Mouse (Mus musculus) heart, embryonic 12.5 days (tissue): Measurements from ENCODE around the gene AC140267.1. TPM values are rescaled to one million over a fixed set of nuclear protein-coding genes. Genes with fewer than 3 reads are reported as not detected.

Experiments
- ATAC-seq: fragments of 200-750 bp; cut with Nextera tagmentation; 2 replicates; pipeline ENCODE4 v1.8.0; 2017; ENCODE audit warnings: moderate TSS enrichment, moderate library complexity; ENCODE audit not compliant: insufficient number of reproducible peaks, low FRiP score
- H3K27ac ChIP-seq: fragments of 300-500 bp; sonication (generic); 2 replicates; pipeline ENCODE4 v1.5.1; 2016; ENCODE audit warnings: mild to moderate bottlenecking, moderate library complexity; ENCODE audit not compliant: poor library complexity, severe bottlenecking
- H3K27me3 ChIP-seq: fragments of 300-500 bp; sonication (generic); replicated peaks from 2 replicates; pipeline ENCODE4 v1.6.1; 2016; ENCODE audit warnings: mild to moderate bottlenecking, moderate library complexity
- H3K36me3 ChIP-seq: fragments of 300-500 bp; sonication (generic); 2 replicates; pipeline ENCODE4 v1.6.1; 2016; ENCODE audit warnings: mild to moderate bottlenecking, moderate library complexity
- H3K4me1 ChIP-seq: fragments of 300-500 bp; sonication (generic); replicated peaks from 2 replicates; pipeline ENCODE4 v1.6.1; 2016; ENCODE audit warnings: mild to moderate bottlenecking
- H3K4me2 ChIP-seq: fragments of 300-500 bp; sonication (generic); 2 replicates; pipeline ENCODE4 v1.6.1; 2016; ENCODE audit warnings: mild to moderate bottlenecking, moderate library complexity
- H3K4me3 ChIP-seq: fragments of 300-500 bp; sonication (generic); 2 replicates; pipeline ENCODE4 v1.5.1; 2016; ENCODE audit warnings: mild to moderate bottlenecking
- H3K9ac ChIP-seq: fragments of 300-500 bp; sonication (generic); 2 replicates; pipeline ENCODE4 v1.6.1; 2016; ENCODE audit warnings: mild to moderate bottlenecking, moderate library complexity
- H3K9me3 ChIP-seq: fragments of 300-500 bp; sonication (generic); replicated peaks from 2 replicates; pipeline ENCODE4 v1.6.1; 2016; ENCODE audit warnings: mild to moderate bottlenecking, moderate library complexity
- WGBS: fragments of 180-500 bp; shearing (Covaris S2); methylation state at CpG from one replicate; pipeline ENCODE4 v1.1.7; 2016; 5-methylcytosine and 5-hydroxymethylcytosine counted together
- polyA plus RNA-seq: library from polyadenylated mRNA; unstranded; fragments of >200 nt; fragmentation: Nextera tagmentation; extraction: Ambion mirVana; gene quantifications from 2 replicates; pipeline ENCODE4 v1.2.1, GENCODE M21; 2016

Gene AC140267.1
- polyA plus RNA-seq, 1 experiment from 2014 or later = 4.0 TPM

DNA sequence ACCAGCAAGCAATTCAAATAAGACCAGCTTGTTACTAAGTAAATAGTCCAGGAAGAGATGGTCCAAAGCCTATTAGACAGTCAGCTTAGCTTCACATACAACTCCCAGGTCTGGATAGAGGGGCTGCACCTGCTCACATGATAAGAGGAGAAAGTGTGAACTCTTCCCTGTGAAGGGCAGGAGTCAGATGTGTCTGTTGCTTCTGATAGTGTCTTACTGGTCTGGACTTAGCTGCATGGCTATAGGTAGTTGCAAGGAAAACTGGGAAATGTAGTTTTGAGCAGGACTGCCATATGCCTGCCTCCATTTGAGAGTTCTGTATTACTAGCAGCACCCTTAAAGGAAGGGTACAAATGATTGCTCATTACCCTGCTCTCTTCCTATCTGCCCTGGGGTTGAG lies 21.9 kb upstream of the AC140267.1 start:
- Histone ChIP-seq H3K4me1 (no peaks in the 10 kb centered on the region), H3K9ac (no peak overlapping the region), H3K4me2 (no peak overlapping the region), H3K36me3 (no peaks in the 10 kb centered on the region), H3K27me3 (peaks cover 12% of the 10 kb centered on the region), H3K9me3 (no peaks in the 10 kb centered on the region), H3K4me3 (no peak overlapping the region), H3K27ac (no peak overlapping the region)
- ATAC-seq = no peak

DNA sequence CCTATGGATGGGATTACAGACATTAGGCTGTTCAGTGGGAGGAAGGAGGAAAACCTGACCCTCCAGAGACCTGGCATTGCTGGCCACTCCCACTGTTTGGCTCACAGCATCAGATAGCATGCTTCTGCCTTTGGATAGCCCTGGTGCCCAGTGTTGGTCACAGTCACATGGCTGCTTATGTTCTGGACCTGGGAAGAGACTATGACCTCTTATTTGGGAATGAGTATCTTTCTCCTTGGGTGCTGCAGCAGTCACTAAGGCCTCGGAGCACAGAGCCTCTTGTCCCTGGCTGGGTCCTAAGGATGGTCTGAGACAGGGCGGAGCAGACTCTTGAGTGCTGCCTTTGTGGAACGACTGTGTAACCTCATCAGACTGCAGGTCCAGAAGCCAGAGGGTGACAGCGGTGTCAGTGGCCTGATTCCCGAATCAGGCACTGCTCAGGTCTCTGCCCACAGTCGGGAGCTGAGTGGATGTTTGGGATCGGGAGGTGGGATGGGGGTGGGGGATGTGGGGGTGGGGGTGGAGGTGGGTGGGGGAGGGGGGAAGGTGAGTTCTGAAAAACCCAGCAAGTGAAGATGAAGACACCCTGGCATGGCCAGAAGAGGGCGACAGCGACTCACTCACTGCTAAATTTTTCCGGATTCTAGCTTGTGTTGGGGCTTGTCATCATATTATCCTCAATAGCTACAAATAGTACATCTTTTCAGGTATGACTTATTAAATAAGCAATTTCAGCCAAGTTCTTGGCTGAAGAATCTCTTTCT lies 19.7 kb upstream of the AC140267.1 start:
- Histone ChIP-seq H3K36me3 (no peaks in the 10 kb centered on the region), H3K9ac (no peak overlapping the region), H3K27ac (no peak overlapping the region), H3K9me3 (no peaks in the 10 kb centered on the region), H3K27me3 (peaks cover 8% of the 10 kb centered on the region), H3K4me1 (peaks cover 8% of the 10 kb centered on the region), H3K4me3 (no peak overlapping the region), H3K4me2 (no peak overlapping the region)
- WGBS = 13% methylated on average over 10 of the region's 10 CpGs
- 0 out of 2 replicates have a peak, but pooled peaks have one; percentile 17 for ATAC-seq

DNA sequence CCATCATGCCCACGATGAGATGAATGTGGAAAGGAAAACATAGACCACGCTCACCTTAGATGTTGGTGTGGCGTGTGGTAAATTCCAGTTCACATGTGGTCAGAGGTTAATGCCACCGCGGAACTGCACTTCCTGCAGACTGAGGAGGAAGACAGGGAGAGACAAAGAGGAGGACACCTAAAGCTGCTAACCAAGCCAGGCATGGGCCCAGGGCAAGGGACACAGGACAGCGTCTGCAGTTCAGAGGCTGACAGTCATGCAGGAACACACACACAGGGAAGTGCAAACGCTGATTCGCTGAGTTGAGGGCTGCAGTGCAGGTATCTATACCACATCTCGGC lies 19.2 kb upstream of the AC140267.1 start:
- Histone ChIP-seq H3K4me1 (peaks cover 8% of the 10 kb centered on the region), H3K4me2 (no peak overlapping the region), H3K9me3 (no peaks in the 10 kb centered on the region), H3K9ac (no peak overlapping the region), H3K27ac (no peak overlapping the region), H3K27me3 (peaks cover 8% of the 10 kb centered on the region), H3K36me3 (no peaks in the 10 kb centered on the region), H3K4me3 (no peak overlapping the region)
- no peak for ATAC-seq
- 56% methylated on average over 9 of the region's 9 CpGs for WGBS

DNA sequence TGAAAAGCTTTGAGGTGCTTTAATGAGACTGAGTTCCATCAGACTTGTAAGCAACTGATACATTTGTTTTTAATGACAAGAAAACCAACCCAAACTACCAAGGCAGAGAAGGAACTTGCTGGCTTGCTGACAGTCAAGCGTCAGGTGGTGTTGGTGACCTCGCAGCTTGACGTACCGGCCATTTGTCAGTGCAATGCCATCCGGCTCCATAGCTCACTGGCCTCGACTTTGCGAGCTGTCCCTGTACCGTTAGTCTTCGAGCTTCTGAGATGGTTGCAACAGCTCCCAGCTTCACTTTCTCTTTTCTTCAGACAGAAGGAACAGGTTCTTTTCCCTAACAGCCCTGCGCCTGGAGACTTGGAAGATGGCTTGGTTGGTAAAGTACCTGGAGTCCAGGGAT lies 18.2 kb upstream of the AC140267.1 start:
- ATAC-seq = no peak
- H3K4me3 ChIP-seq = no peak overlapping the region
- no peak overlapping the region for H3K4me2 ChIP-seq
- no peaks in the 10 kb centered on the region for H3K9me3 ChIP-seq
- H3K27me3 ChIP-seq = peaks cover under 1% of the 10 kb centered on the region; the same call in 1 of the 2 replicates
- WGBS = 78% methylated on average over 10 of the region's 10 CpGs
- H3K9ac ChIP-seq = no peak overlapping the region
- H3K4me1 ChIP-seq = peaks cover 8% of the 10 kb centered on the region
- no peak overlapping the region for H3K27ac ChIP-seq
- H3K36me3 ChIP-seq = no peaks in the 10 kb centered on the region

DNA sequence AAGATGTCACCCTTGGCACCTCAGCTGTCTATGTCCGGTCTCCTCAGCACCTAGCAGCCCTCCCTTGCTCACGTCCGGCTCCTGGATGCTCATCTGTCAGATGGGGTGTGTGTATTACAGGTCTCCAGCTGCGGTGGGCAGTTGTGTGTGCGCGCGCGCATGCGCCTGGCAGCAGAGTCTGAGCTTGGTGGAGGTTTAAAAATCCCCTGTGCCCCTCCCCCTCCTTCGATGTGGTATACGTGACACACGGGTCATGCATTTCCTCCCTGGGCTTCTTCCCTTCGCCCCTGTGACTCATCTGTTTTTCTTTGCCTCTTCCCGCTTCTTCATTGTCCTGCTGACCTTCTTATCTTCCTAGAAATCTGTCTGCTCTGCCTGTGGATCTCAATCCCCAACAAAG lies 16.4 kb upstream of the AC140267.1 start:
- WGBS = 25% methylated on average over 14 of the region's 14 CpGs
- Histone ChIP-seq H3K36me3 (no peaks in the 10 kb centered on the region), H3K4me2 (peak overlapping the region; percentile 45), H3K27me3 (no peaks in the 10 kb centered on the region; the same call in 1 of the 2 replicates), H3K4me1 (peaks cover 20% of the 10 kb centered on the region), H3K4me3 (no peak overlapping the region), H3K9ac (0 out of 2 replicates have a peak overlapping the region, but pooled peaks have one; percentile 19), H3K27ac (no peak overlapping the region), H3K9me3 (no peaks in the 10 kb centered on the region)
- ATAC-seq = peak; percentile 49; the same call in 1 of the 2 replicates

DNA sequence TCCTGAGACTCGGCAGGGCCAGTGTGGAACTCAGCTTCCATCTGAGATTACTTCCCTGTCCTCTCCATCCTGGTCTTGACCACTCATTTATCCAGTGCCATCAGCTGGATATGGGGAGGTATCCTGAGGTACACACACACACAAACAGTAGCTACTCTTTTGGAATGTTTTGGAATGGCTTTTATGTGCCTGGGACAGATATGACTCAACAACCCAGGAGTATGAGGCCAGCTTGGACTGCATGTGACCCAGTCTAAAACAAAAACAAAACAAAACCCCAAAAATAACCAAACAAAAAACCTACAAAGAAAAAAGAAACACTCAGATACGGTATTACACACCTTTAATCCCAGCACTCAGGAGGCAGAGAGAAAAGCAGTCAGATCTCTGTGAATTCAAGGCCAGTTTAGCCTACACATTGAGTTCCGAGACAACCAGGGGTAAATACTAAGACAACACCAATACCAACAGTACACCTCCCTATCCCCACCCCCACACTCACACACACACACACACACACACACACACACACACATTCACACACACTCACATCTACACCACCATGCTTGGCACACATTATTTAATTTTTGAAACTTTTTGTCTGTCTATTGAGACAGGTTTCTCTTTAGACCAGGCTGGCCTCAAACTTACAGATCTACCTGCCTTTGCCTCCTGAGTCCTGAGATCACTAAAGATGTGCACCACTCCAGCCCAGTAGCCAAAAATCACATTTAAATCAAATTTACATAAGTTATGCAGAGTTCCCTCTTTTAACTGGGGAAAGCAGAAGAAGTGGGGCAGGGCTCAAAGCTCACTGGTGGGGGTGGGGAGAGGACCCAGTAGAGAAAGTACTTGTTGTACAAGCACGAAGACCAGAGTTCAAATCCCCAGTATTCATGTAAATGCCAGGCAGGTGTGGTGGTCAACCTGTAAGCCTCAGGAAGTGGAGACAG lies 15.7 kb upstream of the AC140267.1 start:
- H3K27ac ChIP-seq = no peak overlapping the region
- peak overlapping the region; percentile 45 for H3K4me2 ChIP-seq
- H3K4me1 ChIP-seq = peaks cover 20% of the 10 kb centered on the region
- H3K4me3 ChIP-seq = no peak overlapping the region
- no peaks in the 10 kb centered on the region for H3K27me3 ChIP-seq
- no peaks in the 10 kb centered on the region for H3K36me3 ChIP-seq
- no peak; the same call in 1 of the 2 replicates for ATAC-seq
- WGBS = 58% methylated on average over 4 of the region's 4 CpGs
- H3K9ac ChIP-seq = 0 out of 2 replicates have a peak overlapping the region, but pooled peaks have one; percentile 19
- no peaks in the 10 kb centered on the region for H3K9me3 ChIP-seq

DNA sequence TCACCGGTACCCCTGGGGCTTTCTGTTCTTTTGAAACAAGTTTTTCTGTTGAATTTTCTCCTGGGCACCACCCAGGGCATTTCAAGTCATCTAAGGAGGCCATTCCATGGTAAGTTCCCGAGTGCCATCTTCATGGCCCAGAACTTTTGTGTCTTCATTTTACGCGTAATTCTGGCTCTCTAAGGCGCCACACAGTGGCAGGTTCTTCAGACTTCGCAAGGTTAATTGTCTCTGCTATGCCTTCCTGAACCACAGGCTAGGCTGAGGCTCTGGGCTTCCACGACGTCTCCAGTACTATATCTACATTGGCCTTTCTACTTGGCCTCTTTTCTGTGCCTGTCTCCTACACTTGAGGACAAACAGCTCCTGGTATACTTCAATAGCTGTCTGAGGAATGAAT lies 14.6 kb upstream of the AC140267.1 start:
- Histone ChIP-seq H3K9ac (no peak overlapping the region), H3K9me3 (no peaks in the 10 kb centered on the region), H3K27me3 (no peaks in the 10 kb centered on the region), H3K27ac (no peak overlapping the region), H3K4me1 (peaks cover 20% of the 10 kb centered on the region), H3K36me3 (no peaks in the 10 kb centered on the region), H3K4me2 (no peak overlapping the region), H3K4me3 (no peak overlapping the region)
- WGBS = 57% methylated on average over 8 of the region's 8 CpGs
- no peak for ATAC-seq

DNA sequence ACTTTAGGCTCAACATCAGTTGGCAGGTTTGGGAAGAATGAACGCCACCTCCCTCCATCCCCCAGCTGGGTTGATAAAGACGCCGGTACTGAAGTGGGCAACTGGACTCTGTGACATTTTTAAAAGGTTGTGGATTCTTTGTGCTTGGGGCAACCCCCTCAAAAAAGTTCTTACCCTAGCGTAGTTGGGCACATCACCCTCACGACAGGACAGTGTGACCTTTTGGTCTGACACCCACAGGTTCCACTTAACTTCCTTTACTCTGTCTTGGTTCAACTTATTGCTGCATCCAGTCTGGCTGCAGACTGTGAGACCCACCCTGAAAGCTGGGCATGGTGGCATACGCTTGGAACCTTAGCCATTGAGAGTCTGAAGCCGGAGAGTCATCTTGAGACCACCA lies 11.9 kb upstream of the AC140267.1 start:
- 57% methylated on average over 7 of the region's 7 CpGs for WGBS
- no peak overlapping the region for H3K9ac ChIP-seq
- no peak overlapping the region for H3K27ac ChIP-seq
- H3K9me3 ChIP-seq = no peaks in the 10 kb centered on the region
- H3K27me3 ChIP-seq = no peaks in the 10 kb centered on the region
- no peak overlapping the region for H3K4me3 ChIP-seq
- H3K36me3 ChIP-seq = no peaks in the 10 kb centered on the region
- peak overlapping the region; percentile 7; the same call in 1 of the 2 replicates for H3K4me2 ChIP-seq
- H3K4me1 ChIP-seq = peaks cover 20% of the 10 kb centered on the region
- ATAC-seq = no peak

DNA sequence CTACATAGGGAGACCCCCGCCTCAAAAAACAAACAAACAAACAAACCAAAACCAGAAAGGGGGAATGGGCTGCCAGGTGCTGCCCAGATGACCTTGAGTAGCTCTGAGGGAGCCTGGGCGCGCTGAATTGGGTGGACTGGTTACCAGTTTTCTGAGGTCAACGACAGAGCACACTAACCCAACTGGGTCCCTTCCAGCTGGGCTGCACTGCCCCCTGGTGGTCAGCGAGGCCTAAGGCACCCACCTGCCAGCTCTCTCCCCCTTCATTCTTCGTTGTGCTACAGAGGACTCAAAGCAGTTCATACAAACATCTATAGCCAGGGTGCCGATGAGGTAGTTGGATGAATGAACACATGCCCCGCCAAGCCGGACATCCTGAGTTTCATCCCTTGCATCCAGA lies 10.4 kb upstream of the AC140267.1 start:
- H3K4me1 ChIP-seq = peaks cover 12% of the 10 kb centered on the region
- H3K4me2 ChIP-seq = no peak overlapping the region
- 0 out of 2 replicates have a peak, but pooled peaks have one; percentile 37 for ATAC-seq
- 25% methylated on average over 9 of the region's 9 CpGs for WGBS
- H3K27ac ChIP-seq = no peak overlapping the region
- no peaks in the 10 kb centered on the region for H3K36me3 ChIP-seq
- H3K27me3 ChIP-seq = no peaks in the 10 kb centered on the region
- H3K4me3 ChIP-seq = no peak overlapping the region
- H3K9ac ChIP-seq = no peak overlapping the region
- H3K9me3 ChIP-seq = no peaks in the 10 kb centered on the region

DNA sequence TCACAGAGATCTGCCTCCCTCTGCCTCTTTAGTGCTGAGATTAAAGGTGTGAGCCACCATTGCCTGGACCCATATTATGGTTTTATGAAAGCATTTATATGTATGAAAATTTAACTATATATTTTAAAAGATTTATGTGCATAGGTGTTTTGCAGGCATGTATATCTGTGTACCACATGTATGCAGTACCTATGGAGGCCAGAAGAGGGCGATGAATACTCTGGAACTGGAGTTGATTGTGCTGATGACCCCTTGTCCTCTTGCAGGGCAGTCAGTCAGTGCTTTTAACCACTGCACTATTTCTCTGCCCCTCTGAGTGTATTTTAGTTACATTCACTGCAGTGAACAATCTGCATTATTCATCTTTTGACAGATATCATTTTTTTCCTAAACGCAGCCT lies 9.8 kb upstream of the AC140267.1 start:
- Histone ChIP-seq H3K27me3 (no peaks in the 10 kb centered on the region), H3K36me3 (no peaks in the 10 kb centered on the region), H3K4me3 (no peak overlapping the region), H3K4me2 (no peak overlapping the region), H3K4me1 (peaks cover 12% of the 10 kb centered on the region), H3K27ac (no peak overlapping the region), H3K9me3 (no peaks in the 10 kb centered on the region), H3K9ac (no peak overlapping the region)
- no peak; the same call in 1 of the 2 replicates for ATAC-seq
- WGBS = 46% methylated on average over 2 of the region's 2 CpGs

DNA sequence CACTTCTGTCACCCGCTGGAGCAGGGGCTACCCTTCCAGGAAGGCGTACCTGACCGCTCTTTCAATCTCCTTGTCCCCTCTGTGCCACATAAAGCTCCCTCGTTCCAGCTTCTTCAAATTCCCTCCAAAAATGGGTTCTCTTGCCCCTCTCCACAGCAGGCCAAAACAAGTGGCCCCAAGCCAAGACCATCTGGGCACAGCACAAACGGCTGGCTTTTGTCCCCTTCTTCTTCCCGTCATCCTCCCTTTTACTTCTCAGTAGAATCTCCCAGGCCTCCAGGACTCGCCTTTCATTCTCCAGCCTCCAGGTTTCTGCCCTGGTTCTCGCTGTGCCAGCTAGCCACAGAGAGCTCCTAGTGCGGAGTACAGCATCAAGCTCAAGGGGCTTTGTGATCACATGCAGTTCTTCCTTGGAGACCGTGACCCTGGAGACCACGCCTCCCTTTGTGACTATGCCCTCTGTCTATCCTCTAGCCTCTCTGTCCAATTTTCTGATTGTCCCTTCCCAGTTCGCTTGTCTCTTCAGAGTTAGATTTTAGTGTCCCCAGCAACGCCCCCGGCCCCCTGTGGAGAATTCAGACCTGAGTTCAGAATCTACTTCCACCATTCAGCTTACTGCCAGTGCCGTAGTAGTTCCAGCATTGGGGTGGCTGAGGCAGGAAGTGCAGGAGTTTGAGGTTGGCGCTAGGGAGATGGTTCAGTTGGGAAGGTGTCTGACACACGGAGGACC lies 7.4 kb upstream of the AC140267.1 start:
- Histone ChIP-seq H3K27me3 (no peaks in the 10 kb centered on the region), H3K9ac (no peak overlapping the region), H3K4me2 (no peak overlapping the region), H3K27ac (no peak overlapping the region), H3K4me1 (peaks cover 12% of the 10 kb centered on the region), H3K9me3 (no peaks in the 10 kb centered on the region), H3K4me3 (no peak overlapping the region), H3K36me3 (no peaks in the 10 kb centered on the region)
- ATAC-seq = no peak
- WGBS = 74% methylated on average over 17 of the region's 17 CpGs
